Mouse (Mus musculus) midbrain, embryonic 14.5 days (tissue): ENCODE data around the gene Trim29. TPM values are rescaled to one million over a fixed set of nuclear protein-coding genes. Genes with fewer than 3 reads are reported as not detected.

Experiments
- ATAC-seq: fragments of 200-750 bp; cut with Nextera tagmentation; 2 replicates; pipeline ENCODE4 v1.8.0; 2017; ENCODE audit warnings: moderate number of reproducible peaks, moderate library complexity; ENCODE audit not compliant: low FRiP score, low TSS enrichment
- DNase-seq: peaks from one replicate; pipeline ENCODE4 v3.0.0-alpha.2; 2015
- H3K27ac ChIP-seq: fragments of 300-500 bp; sonication (generic); replicated peaks from 2 replicates; pipeline ENCODE4 v1.5.1; 2014; ENCODE audit warnings: mild to moderate bottlenecking, low read depth, low read length, moderate library complexity
- H3K27me3 ChIP-seq: fragments of 300-500 bp; sonication (generic); 2 replicates; pipeline ENCODE4 v1.6.1; 2014; ENCODE audit warnings: low read length, control low read depth, mixed read lengths; ENCODE audit not compliant: control insufficient read depth, insufficient read depth
- H3K36me3 ChIP-seq: fragments of 300-500 bp; sonication (generic); 2 replicates; pipeline ENCODE4 v1.6.1; 2014; ENCODE audit warnings: low read length, control low read depth; ENCODE audit not compliant: control insufficient read depth, insufficient read depth
- H3K4me1 ChIP-seq: fragments of 300-500 bp; sonication (generic); 2 replicates; pipeline ENCODE4 v1.6.1; 2014; ENCODE audit warnings: mild to moderate bottlenecking, antibody characterized with exemption, low read length, control low read depth; ENCODE audit not compliant: control insufficient read depth, insufficient read depth
- H3K4me2 ChIP-seq: fragments of 300-500 bp; sonication (generic); 2 replicates; pipeline ENCODE4 v1.6.1; 2014; ENCODE audit warnings: mild to moderate bottlenecking, low read length, moderate library complexity
- H3K4me3 ChIP-seq: fragments of 300-500 bp; sonication (generic); replicated peaks from 2 replicates; pipeline ENCODE4 v1.5.1; 2014; ENCODE audit warnings: low read depth, low read length
- H3K9ac ChIP-seq: fragments of 300-500 bp; sonication (generic); replicated peaks from 2 replicates; pipeline ENCODE4 v1.6.1; 2014; ENCODE audit warnings: mild to moderate bottlenecking, low read length, moderate library complexity
- H3K9me3 ChIP-seq: fragments of 300-500 bp; sonication (generic); 2 replicates; pipeline ENCODE4 v1.6.1; 2016; ENCODE audit warnings: low read length, control low read depth, mixed read lengths; ENCODE audit not compliant: control insufficient read depth
- WGBS: fragments of 180-500 bp; shearing (Covaris S2); extraction: QIAGEN DNeasy Blood & Tissue Kit; methylation state at CpG from one replicate; pipeline ENCODE4 v1.1.7; 2014; 5-methylcytosine and 5-hydroxymethylcytosine counted together
- polyA plus RNA-seq: library from polyadenylated mRNA; unstranded; fragments of >200 nt; fragmentation: Nextera tagmentation; extraction: Ambion mirVana; gene quantifications from 2 replicates; pipeline ENCODE4 v1.2.1, GENCODE M21; 2014

Trim29 gene
- polyA plus RNA-seq, 1 experiment from 2014 or later = not detected

GRCm38 (mm10) chr9:43300394-43300793, 10.3 kb upstream of the Trim29 start:
- WGBS = 72% methylated on average over 10 of the region's 10 CpGs

GRCm38 (mm10) chr9:43302989-43303388, 7.7 kb upstream of the Trim29 start:
- no peak overlapping the region for H3K27ac ChIP-seq
- H3K4me1 ChIP-seq = no peaks in the 10 kb centered on the region
- no peak overlapping the region for H3K9ac ChIP-seq
- DNase-seq (no peak), ATAC-seq (no peak)
- no peak overlapping the region for H3K4me2 ChIP-seq
- H3K4me3 ChIP-seq = no peak overlapping the region
- H3K9me3 ChIP-seq = no peaks in the 10 kb centered on the region
- H3K27me3 ChIP-seq = no peaks in the 10 kb centered on the region
- 74% methylated on average over 4 of the region's 4 CpGs for WGBS
- no peaks in the 10 kb centered on the region for H3K36me3 ChIP-seq

More at GRCm38 (mm10) chr9:43300394-43300793, 10.3 kb upstream of the Trim29 start:
- H3K4me2 ChIP-seq = no peak overlapping the region
- no peak overlapping the region for H3K9ac ChIP-seq
- H3K9me3 ChIP-seq = no peaks in the 10 kb centered on the region
- DNase-seq (no peak), ATAC-seq (no peak)
- H3K4me1 ChIP-seq = no peaks in the 10 kb centered on the region
- H3K4me3 ChIP-seq = no peak overlapping the region
- no peak overlapping the region for H3K27ac ChIP-seq
- no peaks in the 10 kb centered on the region for H3K27me3 ChIP-seq
- no peaks in the 10 kb centered on the region for H3K36me3 ChIP-seq

GRCm38 (mm10) chr9:43305882-43306281, 4.8 kb upstream of the Trim29 start:
- WGBS = 56% methylated on average over 6 of the region's 6 CpGs

GRCm38 (mm10) chr9:43309087-43309872, 1.4 kb upstream of the Trim29 start:
- no peak overlapping the region for H3K4me3 ChIP-seq
- no peaks in the 10 kb centered on the region for H3K36me3 ChIP-seq
- no peak overlapping the region for H3K27ac ChIP-seq
- H3K4me2 ChIP-seq = no peak overlapping the region
- WGBS = 86% methylated on average over 6 of the region's 6 CpGs
- ATAC-seq = no peak
- no peaks in the 10 kb centered on the region for H3K27me3 ChIP-seq
- no peaks in the 10 kb centered on the region for H3K4me1 ChIP-seq
- no peak for DNase-seq
- H3K9ac ChIP-seq = no peak overlapping the region
- no peaks in the 10 kb centered on the region for H3K9me3 ChIP-seq

More at GRCm38 (mm10) chr9:43305882-43306281, 4.8 kb upstream of the Trim29 start:
- H3K36me3 ChIP-seq = no peaks in the 10 kb centered on the region
- H3K9ac ChIP-seq = no peak overlapping the region
- H3K27ac ChIP-seq = no peak overlapping the region
- no peak for ATAC-seq
- H3K4me3 ChIP-seq = no peak overlapping the region
- no peaks in the 10 kb centered on the region for H3K4me1 ChIP-seq
- no peak overlapping the region for H3K4me2 ChIP-seq
- no peaks in the 10 kb centered on the region for H3K27me3 ChIP-seq
- H3K9me3 ChIP-seq = no peaks in the 10 kb centered on the region
- DNase-seq = no peak

GRCm38 (mm10) chr9:43312190-43312589, 1.5 kb downstream of the Trim29 start:
- H3K27me3 ChIP-seq = no peaks in the 10 kb centered on the region
- ATAC-seq (no peak), DNase-seq (no peak)
- H3K4me2 ChIP-seq = no peak overlapping the region
- no peak overlapping the region for H3K4me3 ChIP-seq
- no peaks in the 10 kb centered on the region for H3K9me3 ChIP-seq
- H3K36me3 ChIP-seq = no peaks in the 10 kb centered on the region
- no peak overlapping the region for H3K9ac ChIP-seq
- no peak overlapping the region for H3K27ac ChIP-seq
- no peaks in the 10 kb centered on the region for H3K4me1 ChIP-seq
- 83% methylated on average over 7 of the region's 7 CpGs for WGBS

- H3K4me1 ChIP-seq = no peaks in the 10 kb centered on the region
- WGBS = 95% methylated on average over 3 of the region's 3 CpGs
These were observed 3.2 kb downstream of the Trim29 start for GRCm38 (mm10) chr9:43313805-43314204.

GRCm38 (mm10) chr9:43315320-43315950, 4.8 kb downstream of the Trim29 start:
- H3K4me2 ChIP-seq = no peak overlapping the region
- H3K9ac ChIP-seq = no peak overlapping the region
- H3K4me1 ChIP-seq = no peaks in the 10 kb centered on the region
- no peak overlapping the region for H3K27ac ChIP-seq
- DNase-seq (no peak), ATAC-seq (no peak)
- H3K9me3 ChIP-seq = no peaks in the 10 kb centered on the region
- WGBS = 62% methylated on average over 3 of the region's 3 CpGs
- no peak overlapping the region for H3K4me3 ChIP-seq
- H3K27me3 ChIP-seq = no peaks in the 10 kb centered on the region
- no peaks in the 10 kb centered on the region for H3K36me3 ChIP-seq

More at GRCm38 (mm10) chr9:43313805-43314204, 3.2 kb downstream of the Trim29 start:
- no peak overlapping the region for H3K4me3 ChIP-seq
- no peaks in the 10 kb centered on the region for H3K36me3 ChIP-seq
- no peak overlapping the region for H3K4me2 ChIP-seq
- no peaks in the 10 kb centered on the region for H3K27me3 ChIP-seq
- no peak overlapping the region for H3K27ac ChIP-seq
- no peaks in the 10 kb centered on the region for H3K9me3 ChIP-seq
- ATAC-seq (no peak), DNase-seq (no peak)
- no peak overlapping the region for H3K9ac ChIP-seq

- H3K4me3 ChIP-seq = no peak overlapping the region
- no peak for DNase-seq
- H3K27ac ChIP-seq = no peak overlapping the region
- no peaks in the 10 kb centered on the region for H3K27me3 ChIP-seq
- H3K36me3 ChIP-seq = no peaks in the 10 kb centered on the region
- 89% methylated on average over 4 of the region's 4 CpGs for WGBS
- H3K9ac ChIP-seq = no peak overlapping the region
- H3K4me2 ChIP-seq = no peak overlapping the region
- no peak for ATAC-seq
- H3K9me3 ChIP-seq = no peaks in the 10 kb centered on the region
- no peaks in the 10 kb centered on the region for H3K4me1 ChIP-seq
These were observed 5.8 kb downstream of the Trim29 start for GRCm38 (mm10) chr9:43316466-43316865.

GRCm38 (mm10) chr9:43318661-43319060, 8.0 kb downstream of the Trim29 start:
- Histone ChIP-seq H3K4me2 (no peak overlapping the region), H3K9me3 (no peaks in the 10 kb centered on the region), H3K27ac (no peak overlapping the region), H3K9ac (no peak overlapping the region), H3K36me3 (no peaks in the 10 kb centered on the region), H3K27me3 (no peaks in the 10 kb centered on the region), H3K4me1 (no peaks in the 10 kb centered on the region), H3K4me3 (no peak overlapping the region)
- no peak for DNase-seq
- no peak for ATAC-seq
- 91% methylated on average over 10 of the region's 10 CpGs for WGBS
